8 mouse cellular contexts compared by ENCODE assay signal in genomic region chr8:83773452-83773846, GRCm38 (mm10). TPM values are rescaled to one million over a fixed set of nuclear protein-coding genes. Genes with fewer than 3 reads are reported as not detected.
A peak's percentile ranks its signal among the peaks of the same experiment; 100 is the strongest.
DNase-seq lines count a peak whose midpoint lies in the region; ATAC-seq lines count a peak whose summit lies in the region.

No protein-coding gene starts in this region.

- H3K4me1 ChIP-seq in kidney, embryonic 14.5 days (ENCODE audit: control insufficient read depth, insufficient read depth, low read length), result peaks cover 8% of the 10 kb centered on the region; the same call in 1 of the 2 replicates
- H3K4me1 ChIP-seq in embryonic facial prominence, embryonic 15.5 days, result peaks cover 13% of the 10 kb centered on the region
- H3K4me1 ChIP-seq in intestine, embryonic 16.5 days (ENCODE audit: control insufficient read depth, insufficient read depth, low read length), result peaks cover 21% of the 10 kb centered on the region
- peaks cover 3% of the 10 kb centered on the region; the same call in 1 of the 2 replicates for H3K4me1 ChIP-seq in midbrain, embryonic 16.5 days (ENCODE audit: control insufficient read depth, insufficient read depth, low read length)

- peak overlapping the region; percentile 38 for H3K4me3 ChIP-seq in kidney, embryonic 14.5 days (ENCODE audit: low read length)
- H3K4me3 ChIP-seq in embryonic facial prominence, embryonic 15.5 days (replicated peaks), result peak overlapping the region; percentile 40
- peak overlapping the region; percentile 45 for H3K4me3 ChIP-seq in intestine, embryonic 16.5 days (ENCODE audit: low read length)
- peak overlapping the region; percentile 42 for H3K4me3 ChIP-seq in midbrain, embryonic 16.5 days (ENCODE audit: low read depth, low read length)

- no peak for DNase-seq in kidney, adult 11 months
- no peak for DNase-seq in gastrocnemius, postnatal 10 days
- no peak for DNase-seq in frontal cortex, postnatal 10 days (ENCODE audit: low spot score in 2 of 2)
- DNase-seq in left cerebral cortex, adult 11 months (ENCODE audit: low spot score), result no peak

- no peaks in the 10 kb centered on the region for H3K9me3 ChIP-seq in kidney, embryonic 14.5 days (ENCODE audit: control insufficient read depth, low read length)
- H3K9me3 ChIP-seq in embryonic facial prominence, embryonic 15.5 days (replicated peaks), result no peaks in the 10 kb centered on the region
- no peaks in the 10 kb centered on the region for H3K9me3 ChIP-seq in intestine, embryonic 16.5 days (ENCODE audit: control insufficient read depth, low read length)
- no peaks in the 10 kb centered on the region for H3K9me3 ChIP-seq in midbrain, embryonic 16.5 days (replicated peaks; ENCODE audit: control insufficient read depth, low read length, poor library complexity, severe bottlenecking)

- H3K27ac ChIP-seq in kidney, embryonic 14.5 days (ENCODE audit: low read depth, low read length), result no peak overlapping the region
- H3K27ac ChIP-seq in embryonic facial prominence, embryonic 15.5 days (replicated peaks), result no peak overlapping the region
- no peak overlapping the region for H3K27ac ChIP-seq in intestine, embryonic 16.5 days (ENCODE audit: low read length)
- H3K27ac ChIP-seq in midbrain, embryonic 16.5 days (ENCODE audit: low read length), result no peak overlapping the region

- no peak for ATAC-seq in kidney, embryonic 14.5 days (ENCODE audit: low FRiP score, low TSS enrichment)
- ATAC-seq in embryonic facial prominence, embryonic 15.5 days (ENCODE audit: insufficient number of reproducible peaks, low FRiP score, low TSS enrichment, low read depth), result no peak
- ATAC-seq in intestine, embryonic 16.5 days, result no peak
- ATAC-seq in midbrain, embryonic 16.5 days, result peak; percentile 15; the same call in 1 of the 2 replicates

- H3K36me3 ChIP-seq in kidney, embryonic 14.5 days (ENCODE audit: control insufficient read depth, insufficient read depth, low read length), result no peaks in the 10 kb centered on the region
- H3K36me3 ChIP-seq in embryonic facial prominence, embryonic 15.5 days, result no peaks in the 10 kb centered on the region
- H3K36me3 ChIP-seq in intestine, embryonic 16.5 days (ENCODE audit: control insufficient read depth, insufficient read depth, low read length), result no peaks in the 10 kb centered on the region
- H3K36me3 ChIP-seq in midbrain, embryonic 16.5 days (ENCODE audit: control insufficient read depth, insufficient read depth, low read length), result no peaks in the 10 kb centered on the region

- WGBS in kidney, embryonic 14.5 days, result 28% methylated on average over 6 of the region's 6 CpGs
- 44% methylated on average over 6 of the region's 6 CpGs for WGBS in embryonic facial prominence, embryonic 15.5 days
- WGBS in intestine, embryonic 16.5 days, result 44% methylated on average over 6 of the region's 6 CpGs
- WGBS in midbrain, embryonic 16.5 days, result 50% methylated on average over 6 of the region's 6 CpGs

- no peaks in the 10 kb centered on the region for H3K27me3 ChIP-seq in kidney, embryonic 14.5 days (ENCODE audit: control insufficient read depth, insufficient read depth, low read length)
- H3K27me3 ChIP-seq in embryonic facial prominence, embryonic 15.5 days, result no peaks in the 10 kb centered on the region; the same call in 1 of the 2 replicates
- H3K27me3 ChIP-seq in intestine, embryonic 16.5 days (replicated peaks; ENCODE audit: control insufficient read depth, insufficient read depth, low read length), result no peaks in the 10 kb centered on the region
- no peaks in the 10 kb centered on the region for H3K27me3 ChIP-seq in midbrain, embryonic 16.5 days (ENCODE audit: control insufficient read depth, insufficient read depth, low read depth, low read length)

- 0 out of 2 replicates have a peak overlapping the region, but pooled peaks have one; percentile 40 for H3K9ac ChIP-seq in kidney, embryonic 14.5 days (ENCODE audit: low read depth, low read length)
- H3K9ac ChIP-seq in embryonic facial prominence, embryonic 15.5 days, result no peak overlapping the region
- peak overlapping the region; percentile 54 for H3K9ac ChIP-seq in intestine, embryonic 16.5 days (ENCODE audit: low read depth, low read length)
- H3K9ac ChIP-seq in midbrain, embryonic 16.5 days (ENCODE audit: low read depth, low read length), result no peak overlapping the region

- peak overlapping the region; percentile 66 for H3K4me2 ChIP-seq in kidney, embryonic 14.5 days (replicated peaks; ENCODE audit: low read depth, low read length)
- peak overlapping the region; percentile 72 for H3K4me2 ChIP-seq in embryonic facial prominence, embryonic 15.5 days (replicated peaks)
- H3K4me2 ChIP-seq in intestine, embryonic 16.5 days (ENCODE audit: low read depth, low read length), result peak overlapping the region; percentile 75
- peak overlapping the region; percentile 70 for H3K4me2 ChIP-seq in midbrain, embryonic 16.5 days (ENCODE audit: low read length)

RNA-seq across cellular contexts. Expression of gene Adgre5, which starts 32.3 kb away (rescaled TPM):
- 18.6 and 30.9 TPM in 2 replicates for polyA plus RNA-seq in kidney, embryonic 14.5 days (2014; fragmentation: Nextera tagmentation; extraction: Ambion mirVana)
- 44.3 and 50.1 TPM in 2 replicates for polyA plus RNA-seq in embryonic facial prominence, embryonic 15.5 days (2015; fragmentation: Nextera tagmentation; extraction: Ambion mirVana)
- polyA plus RNA-seq in intestine, embryonic 16.5 days (2015; fragmentation: Nextera tagmentation; extraction: Ambion mirVana), result 39.5 TPM in 2 replicates
- polyA plus RNA-seq in midbrain, embryonic 16.5 days (2015; fragmentation: Nextera tagmentation; extraction: Ambion mirVana), result 10.9 and 11.2 TPM in 2 replicates
- total RNA-seq in gastrocnemius, postnatal 10 days (2021), result 10 to 100 TPM; 40.6 to 59.8 TPM

RNA-seq across cellular contexts. Expression of gene Ddx39, which starts 58.5 kb away (rescaled TPM):
- 193 and 194 TPM in 2 replicates for polyA plus RNA-seq in kidney, embryonic 14.5 days (2014; fragmentation: Nextera tagmentation; extraction: Ambion mirVana)
- 132 and 134 TPM in 2 replicates for polyA plus RNA-seq in embryonic facial prominence, embryonic 15.5 days (2015; fragmentation: Nextera tagmentation; extraction: Ambion mirVana)
- 204 and 224 TPM in 2 replicates for polyA plus RNA-seq in intestine, embryonic 16.5 days (2015; fragmentation: Nextera tagmentation; extraction: Ambion mirVana)
- polyA plus RNA-seq in midbrain, embryonic 16.5 days (2015; fragmentation: Nextera tagmentation; extraction: Ambion mirVana), result 92.4 and 105 TPM in 2 replicates
- 10 to 100 TPM; 19.4 to 20.6 TPM for total RNA-seq in gastrocnemius, postnatal 10 days (2021)

Comparison
In these comparisons a context has a peak if more than half of its experiments do, and no peak if none do; other contexts are left out.
1. H3K9ac ChIP-seq: peak in kidney, embryonic 14.5 days (single experiment) and intestine, embryonic 16.5 days (single experiment); none in embryonic facial prominence, embryonic 15.5 days (single experiment) and midbrain, embryonic 16.5 days (single experiment).
2. Peak in every context shown above with its lines, with median percentiles within 50 percentile points of each other: H3K4me2 ChIP-seq and H3K4me3 ChIP-seq.